Mouse (Mus musculus) CD4-positive naive resting alpha-beta T cell, adult 57 days (primary cell): Measurements from ENCODE around the gene Afmid. TPM values are rescaled to one million over a fixed set of nuclear protein-coding genes. Genes with fewer than 3 reads are reported as not detected.

Experiments
- total RNA-seq: library from RNA; stranded (reverse); gene quantifications from one replicate; pipeline ENCODE4 v1.2.4, GENCODE M21; 2023

Gene Afmid
- 14.7 TPM for total RNA-seq

DNA sequence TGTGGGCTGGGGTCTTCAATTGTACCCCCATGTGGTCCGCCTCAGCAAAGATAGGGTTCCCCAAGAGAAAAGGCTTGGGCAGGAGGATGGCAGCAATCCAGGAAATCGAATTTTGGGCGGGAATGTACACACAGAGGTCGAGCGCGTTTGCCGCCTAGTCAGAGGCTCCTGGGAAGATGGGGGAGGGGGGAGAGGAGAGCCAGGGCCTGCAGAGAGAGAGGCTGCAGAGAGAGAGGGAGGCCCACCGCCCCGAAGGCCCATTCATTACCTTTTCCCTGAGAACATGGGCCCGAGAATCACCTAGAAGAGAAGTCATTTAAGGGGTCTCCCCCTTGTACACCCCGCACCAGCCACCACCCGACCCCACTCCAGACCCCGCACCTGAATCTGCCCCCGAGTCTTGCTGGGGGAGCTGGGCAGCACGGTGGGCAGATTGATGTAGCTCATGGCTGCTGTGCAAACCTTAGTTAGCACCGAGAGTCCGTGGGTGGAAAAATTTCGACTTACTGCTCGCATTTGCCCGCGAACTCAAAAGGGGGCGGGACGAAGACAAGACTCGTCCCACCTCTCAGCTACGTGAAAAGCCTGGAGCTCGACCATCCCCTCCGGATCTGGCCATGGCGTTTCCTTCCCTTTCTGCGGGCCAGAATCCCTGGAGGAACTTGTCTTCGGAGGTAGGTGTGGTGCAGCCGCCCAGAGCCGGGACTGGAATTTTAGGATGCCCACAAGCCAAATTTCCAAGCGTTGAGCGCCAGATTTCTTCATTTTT, at the start of gene Afmid, which contains the start of gene Tk1:
Gene Afmid (plus strand): TSS at position 592 of the 769 bp plus-strand sequence.
Gene Tk1 (minus strand): TSS at position 760 of the 769 bp plus-strand sequence.

DNA sequence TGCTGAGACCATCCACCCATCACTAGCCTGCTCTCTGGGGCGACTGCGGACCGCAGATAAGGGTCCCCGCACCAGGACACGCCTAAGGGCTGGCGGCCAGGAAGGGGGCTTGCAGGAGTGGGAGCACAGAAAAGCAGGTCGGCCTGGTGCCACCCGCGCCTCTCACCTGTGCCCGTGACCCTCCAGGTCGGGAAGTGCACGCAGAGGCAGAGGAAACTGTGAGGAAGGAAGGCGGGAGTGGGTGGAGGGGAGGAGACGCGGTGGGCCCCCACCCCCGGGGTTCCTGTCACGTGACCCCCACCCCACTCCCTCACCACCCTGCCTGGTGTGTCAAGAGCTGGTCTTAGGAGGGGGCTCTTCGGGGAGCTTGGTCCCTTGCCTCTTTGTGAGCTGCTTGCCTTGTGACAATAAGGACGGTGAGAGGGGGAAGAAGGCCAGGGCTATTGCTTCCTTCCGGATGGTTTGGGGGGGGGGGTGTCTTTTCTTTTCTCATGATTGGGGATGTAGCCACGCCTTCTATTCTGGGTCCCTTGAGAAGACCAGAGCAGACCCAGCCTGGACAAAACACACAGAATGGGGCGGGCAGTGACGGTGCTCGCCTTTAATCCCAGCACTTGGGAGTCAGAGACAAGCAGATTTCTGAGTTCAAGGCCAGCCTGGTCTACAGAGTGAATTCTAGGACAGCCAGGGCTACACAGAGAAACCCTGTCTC, 43.6 kb upstream of the Afmid start, which contains the start of the genes Tmc8 and Tmc6:
Gene Tmc8 (plus strand): TSS at position 84 of the 712 bp plus-strand sequence.
Gene Tmc6 (minus strand): TSS at position 206 of the 712 bp plus-strand sequence.

DNA sequence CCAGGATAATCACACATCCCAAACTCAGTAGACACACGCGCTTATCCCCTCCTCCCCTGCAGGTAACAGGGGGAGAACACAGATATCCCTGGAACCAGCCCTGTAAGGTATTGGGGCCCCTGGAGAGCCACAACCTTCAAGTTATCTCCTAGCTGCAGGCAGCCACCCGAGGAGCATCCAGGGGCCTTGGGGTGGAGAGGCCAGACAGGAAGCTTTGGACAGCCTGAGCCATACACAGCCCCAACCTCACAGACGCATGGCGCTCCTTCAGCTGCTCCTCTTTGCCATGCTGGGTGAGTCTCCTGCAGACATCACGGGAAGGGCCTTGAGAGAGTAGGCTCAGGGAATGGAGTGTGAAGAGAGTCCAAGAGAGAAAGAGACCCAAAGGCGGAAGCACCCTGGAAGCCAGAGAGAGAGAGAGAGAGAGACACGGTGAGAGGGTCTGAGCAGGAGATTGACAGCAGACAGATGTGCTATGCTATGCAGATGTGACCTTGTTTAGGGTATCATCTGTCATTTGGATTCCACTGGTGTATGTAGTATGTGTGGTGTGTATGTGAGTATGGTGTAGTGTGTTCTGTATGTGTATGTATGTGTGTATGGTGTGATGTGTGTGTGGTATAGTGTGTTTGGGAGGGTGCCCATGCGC, 28.1 kb upstream of the Afmid start, which contains the start of gene 6030468B19Rik:
Gene 6030468B19Rik (plus strand): TSS at position 150 of the 649 bp plus-strand sequence.

DNA sequence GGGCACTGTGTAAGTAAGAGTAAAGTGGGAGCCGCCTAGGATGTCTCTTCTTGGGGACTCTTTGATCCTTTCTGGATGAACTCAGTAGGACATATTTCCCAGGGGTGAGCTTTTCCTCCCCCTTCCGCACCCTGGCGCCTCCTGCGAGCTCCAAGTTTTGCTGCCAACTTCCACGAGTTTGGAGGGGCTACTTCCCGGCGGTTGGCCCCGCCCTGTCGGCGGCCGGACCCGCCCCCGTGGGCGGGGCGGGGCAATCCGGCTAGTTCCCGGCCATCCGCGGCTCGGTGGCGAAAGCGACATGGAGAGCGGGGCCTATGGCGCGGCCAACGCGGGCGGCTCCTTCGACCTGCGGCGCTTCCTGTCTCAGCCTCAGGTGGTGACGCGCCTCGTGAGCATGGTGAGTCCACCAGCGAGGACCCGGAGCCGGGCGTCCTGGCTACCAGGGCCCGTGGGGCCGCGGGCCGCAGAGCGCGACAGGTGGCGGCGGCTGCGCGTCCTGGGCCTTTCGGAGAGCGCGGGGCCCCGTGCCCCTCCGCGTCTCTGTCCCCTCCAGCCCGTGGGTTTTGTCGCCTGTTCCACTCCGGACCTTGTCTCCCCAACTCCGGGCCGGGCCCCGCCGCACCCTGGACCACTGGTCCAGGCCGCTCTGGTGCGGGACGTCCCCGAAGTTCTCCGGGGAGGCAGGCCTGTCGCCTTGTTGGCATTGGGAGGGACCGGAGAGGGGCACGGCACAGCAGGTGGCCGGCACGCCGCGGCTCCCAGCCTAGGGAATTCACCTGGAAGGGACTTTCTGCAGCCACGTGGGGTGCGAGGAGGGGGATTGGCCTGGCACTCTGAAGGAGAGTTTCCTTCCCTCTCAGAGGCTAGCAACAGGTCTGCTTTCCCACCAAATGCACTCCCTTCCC, 16.1 kb upstream of the Afmid start, which contains the start of the genes Gm20708 and Syngr2:
Gene Gm20708 (plus strand): TSS at position 262 of the 905 bp plus-strand sequence.
Gene Syngr2 (plus strand): TSS at position 262 of the 905 bp plus-strand sequence.

DNA sequence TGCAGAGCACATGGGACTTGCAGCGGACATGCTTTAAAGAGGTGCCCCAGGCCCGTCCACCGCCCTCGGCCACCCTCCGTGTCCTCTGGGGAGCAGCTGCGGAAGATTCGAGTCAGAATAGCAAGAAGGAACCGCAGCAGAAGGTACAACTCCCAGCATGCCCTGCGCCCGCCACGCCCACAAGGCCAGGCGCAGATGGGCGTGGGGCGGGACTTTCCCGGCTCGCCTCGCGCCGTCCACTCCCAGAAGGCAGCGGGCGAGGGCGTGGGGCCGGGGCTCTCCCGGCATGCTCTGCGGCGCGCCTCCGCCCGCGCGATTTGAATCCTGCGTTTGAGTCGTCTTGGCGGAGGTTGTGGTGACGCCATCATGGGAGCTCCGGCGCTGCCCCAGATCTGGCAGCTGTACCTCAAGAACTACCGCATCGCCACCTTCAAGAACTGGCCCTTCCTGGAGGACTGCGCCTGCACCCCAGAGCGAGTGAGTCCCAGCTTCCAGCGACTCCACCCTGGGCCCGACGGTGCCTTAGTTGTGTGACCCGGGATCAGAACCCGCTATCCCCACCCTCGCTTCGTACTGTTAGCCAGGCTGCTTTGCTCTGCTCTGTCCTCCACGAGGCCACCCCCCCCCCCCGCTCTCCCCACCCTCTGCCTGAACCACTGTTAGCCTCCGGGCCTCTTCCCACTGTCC, 23.4 kb downstream of the Afmid start, which contains the start of gene Birc5:
Gene Birc5 (plus strand): TSS at position 267 of the 687 bp plus-strand sequence.

DNA sequence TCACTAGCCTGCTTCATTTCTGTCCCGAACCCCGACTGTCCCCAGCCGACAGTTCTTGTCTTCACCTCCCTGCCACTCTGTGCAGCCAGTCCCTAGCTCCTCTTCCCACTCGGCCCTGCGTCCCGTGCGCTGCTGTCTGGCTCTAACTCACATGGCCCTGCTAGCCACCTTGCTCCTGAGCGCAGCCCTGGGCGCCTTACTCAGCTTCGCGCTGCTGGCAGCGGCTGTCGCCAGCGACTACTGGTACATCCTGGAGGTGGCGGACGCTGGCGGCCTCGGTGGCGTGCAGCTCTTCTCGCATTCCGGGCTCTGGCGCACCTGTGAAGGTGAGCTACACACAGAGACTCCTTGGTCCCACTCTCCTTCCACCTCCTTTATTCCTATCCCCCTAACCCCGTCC, 34.9 kb downstream of the Afmid start, which contains the start of gene Tmem235:
Gene Tmem235 (plus strand): TSS at position 152 of the 400 bp plus-strand sequence.

DNA sequence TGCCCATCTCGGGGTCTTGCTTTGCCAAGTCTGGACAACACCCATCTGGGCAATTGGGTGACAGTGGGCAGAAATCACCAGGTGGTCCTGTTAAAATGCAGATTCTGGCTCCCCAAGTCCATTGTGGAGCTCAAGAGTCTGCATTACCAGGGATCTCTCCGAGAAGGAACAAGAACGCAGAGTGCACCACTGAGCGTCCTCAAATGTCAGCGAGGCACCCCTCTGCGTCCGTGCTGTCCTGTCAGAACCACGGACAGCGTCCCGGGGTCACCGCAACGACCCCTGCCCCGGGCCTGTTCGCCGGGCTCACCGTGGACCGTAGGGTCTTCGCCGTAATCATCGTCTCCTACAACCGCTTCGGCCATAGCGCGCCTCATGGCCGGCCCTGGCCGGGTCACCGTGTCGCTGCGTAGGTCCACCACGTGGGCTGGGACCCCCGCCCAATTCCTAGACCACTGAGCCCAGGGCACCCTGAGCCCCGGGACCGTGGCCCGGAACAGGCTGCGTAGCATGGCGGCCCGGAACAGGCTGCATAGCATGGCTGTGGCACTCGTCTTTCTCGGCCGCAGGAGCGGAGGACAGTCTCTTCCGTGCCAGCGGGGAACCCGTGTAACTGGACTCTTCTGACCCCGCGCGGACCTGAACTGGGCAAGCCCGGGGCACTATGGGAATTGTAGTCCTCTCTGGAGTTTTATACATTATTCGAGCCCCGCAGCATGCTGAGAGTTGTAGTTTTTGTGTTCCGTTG, 47.3 kb downstream of the Afmid start, which contains the start of gene Tha1:
Gene Tha1 (minus strand): TSS at position 621 of the 748 bp plus-strand sequence.

Other genes starting within 250 kb of the Afmid start
- 90.6 TPM for gene Tnrc6c, start 171.6 kb upstream of the Afmid start, total RNA-seq
- 102 TPM for gene Tmc8, start 43.8 kb upstream of the Afmid start, total RNA-seq
- gene Tmc6, start 43.7 kb upstream of the Afmid start, total RNA-seq = 284 TPM
- not detected for gene 6030468B19Rik, start 28.3 kb upstream of the Afmid start, total RNA-seq
- 5.6 TPM for gene Gm20708, start 16.3 kb upstream of the Afmid start, total RNA-seq
- 50.9 TPM for gene Syngr2, start 16.3 kb upstream of the Afmid start, total RNA-seq
- 3.4 TPM for gene Tk1, start 168 bp downstream of the Afmid start, total RNA-seq
- gene Birc5, start 23.3 kb downstream of the Afmid start, total RNA-seq = 1.7 TPM
- gene Tmem235, start 34.8 kb downstream of the Afmid start, total RNA-seq = not detected
- 10.0 TPM for gene Tha1, start 47.6 kb downstream of the Afmid start, total RNA-seq
- 78.8 TPM for gene Socs3, start 144.1 kb downstream of the Afmid start, total RNA-seq
- gene Pgs1, start 160.4 kb downstream of the Afmid start, total RNA-seq = 57.4 TPM